Mouse (Mus musculus): ENCODE measurements around the gene Klhl35.
"Not testable (repeated sequence)": the region's sequence is repeated elsewhere in the genome, so short reads cannot be mapped to it uniquely, and the experiment has no call there.

Gene Klhl35

GRCm38 (mm10) chr7:99501148-99501547, 35.3 kb downstream of the Klhl35 start:
- DNase-seq = no peak

GRCm38 (mm10) chr7:99504556-99504955, 38.8 kb downstream of the Klhl35 start:
- DNase-seq = no peak

- DNase-seq = not testable (repeated sequence)
Measured at GRCm38 (mm10) chr7:99508187-99508586, 42.4 kb downstream of the Klhl35 start.

GRCm38 (mm10) chr7:99510087-99510501, 44.3 kb downstream of the Klhl35 start:
- DNase-seq = no peak

- no peak for DNase-seq
Measured at GRCm38 (mm10) chr7:99516092-99516813, 50.4 kb downstream of the Klhl35 start.

- DNase-seq = no peak
Measured at GRCm38 (mm10) chr7:99516814-99517157, 51.0 kb downstream of the Klhl35 start.

- DNase-seq = no peak
Measured at GRCm38 (mm10) chr7:99518954-99519644, 53.3 kb downstream of the Klhl35 start.

- no peak for DNase-seq
Measured at GRCm38 (mm10) chr7:99523121-99523520, 57.3 kb downstream of the Klhl35 start.
